ENCODE assay signal across 15 mouse cellular contexts in the genomic region with DNA sequence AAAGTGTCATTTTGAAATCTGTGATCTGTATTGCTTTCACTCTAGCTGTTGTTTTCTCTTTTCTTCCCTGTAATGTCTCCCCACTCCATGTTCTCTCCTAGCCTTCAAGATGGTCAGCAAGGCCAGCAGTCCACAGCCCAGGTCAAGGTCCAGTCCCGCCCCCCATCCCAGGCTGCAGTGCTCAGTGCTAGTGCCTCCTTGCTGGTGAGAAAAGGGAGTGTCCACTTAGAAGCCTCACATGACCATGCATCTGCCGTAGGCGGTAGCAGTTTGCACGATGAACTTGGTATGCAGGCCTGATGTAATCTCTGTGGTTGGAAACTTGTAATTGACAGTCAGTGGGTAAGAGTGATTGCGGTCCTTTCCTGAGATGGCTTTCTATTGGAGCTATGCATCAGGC.
DNase-seq lines count a peak whose midpoint lies in the region; ATAC-seq and TF ChIP-seq lines count a peak whose summit lies in the region.
"Had no signal": no experiment of that assay in that cellular context is flagged by ENCODE, and none has a peak within 500 bp of the region (broad histone marks: within the 10 kb centered on the region; RNA-seq: fewer than 3 reads in every experiment).

No protein-coding gene starts in this region.

- peak overlapping the region; percentile 40 for H3K27ac ChIP-seq in bone marrow macrophage, adult 2 months (ENCODE audit: insufficient read depth, low read depth, low read length)
- H3K27ac ChIP-seq: embryonic facial prominence, embryonic 12.5 days; forebrain, embryonic 15.5 days; heart, adult 2 months had no signal

- peak; percentile 43 for DNase-seq in kidney, postnatal 14 days
- DNase-seq in cerebellum, adult 18-20 months, result no peak
- DNase-seq in gastrocnemius, adult 8-10 months (ENCODE audit: low spot score in 2 of 2), result no peak
- DNase-seq in right cerebral cortex, postnatal 4 days, result no peak
- DNase-seq: adrenal gland, postnatal 25 days; cerebellum, adult 11-12 months; heart, adult 2 months; heart, postnatal 4 days; lung, embryonic 14.5 days; thymus, postnatal 25 days had no signal

- TF ChIP-seq POLR2A in bone marrow macrophage, adult 2 months (IDR thresholded peaks at IDR 0.05; ENCODE audit: borderline replicate concordance, low read depth, low read length), result no peak

- TF ChIP-seq CTCF in bone marrow macrophage, adult 2 months (IDR thresholded peaks at IDR 0.05; ENCODE audit: low read depth, low read length), result no peak

- peaks cover 50% of the 10 kb centered on the region for H3K4me1 ChIP-seq in bone marrow macrophage, adult 2 months (ENCODE audit: control insufficient read depth, insufficient read depth, low read length)
- H3K4me1 ChIP-seq: embryonic facial prominence, embryonic 12.5 days had no signal

- H3K4me3 ChIP-seq in bone marrow macrophage, adult 2 months (ENCODE audit: insufficient read depth, low read length), result no peak overlapping the region
- H3K4me3 ChIP-seq: embryonic facial prominence, embryonic 12.5 days; forebrain, embryonic 15.5 days; heart, adult 2 months had no signal

- peak; percentile 43 for ATAC-seq in CD4-positive, CD25-positive, alpha-beta regulatory T cell, adult 4 months
- peak; percentile 74 for ATAC-seq in neutrophil, adult 5-6 weeks (ENCODE audit: extremely low read depth, insufficient number of reproducible peaks, low FRiP score, poor library complexity, severe bottlenecking)
- ATAC-seq: forebrain, embryonic 15.5 days had no signal
